Mouse (Mus musculus) G1E (cell line): ENCODE results near the gene Fcgr1. TPM values are rescaled to one million over a fixed set of nuclear protein-coding genes. Genes with fewer than 3 reads are reported as not detected.
A peak's percentile ranks its signal among the peaks of the same experiment; 100 is the strongest.

Experiments
- ATAC-seq: 2 replicates; pipeline ENCODE4 v1.8.0; 2016; ENCODE audit warnings: mild to moderate bottlenecking; ENCODE audit not compliant: insufficient number of reproducible peaks, poor library complexity, low FRiP score, severe bottlenecking; ENCODE audit errors: extremely low read depth
- DNase-seq: peaks from one replicate; pipeline ENCODE4 v3.0.0; 2012; ENCODE audit warnings: low spot score
- H3K27me3 ChIP-seq: 2 replicates; pipeline ENCODE4 v1.6.1; 2012; ENCODE audit warnings: mild to moderate bottlenecking, low read length, inconsistent platforms; ENCODE audit not compliant: insufficient read depth
- H3K36me3 ChIP-seq: replicated peaks from 2 replicates; pipeline ENCODE3; 2012; ENCODE audit warnings: mild to moderate bottlenecking, inconsistent platforms
- H3K4me1 ChIP-seq: 2 replicates; pipeline ENCODE4 v1.6.1; 2012; ENCODE audit warnings: low read depth, low read length, inconsistent platforms, mixed read lengths; ENCODE audit not compliant: insufficient read depth
- H3K4me3 ChIP-seq: 2 replicates; pipeline ENCODE4 v1.5.1; 2012; ENCODE audit warnings: low read depth, mild to moderate bottlenecking, inconsistent platforms, low read length, moderate library complexity, mixed read lengths
- H3K9me3 ChIP-seq: replicated peaks from 2 replicates; pipeline ENCODE4 v1.6.1; 2012; ENCODE audit warnings: inconsistent platforms
- CTCF ChIP-seq: IDR thresholded peaks from 2 replicates; pipeline ENCODE4 v1.5.1; 2012; ENCODE audit warnings: low read depth, low read length, inconsistent platforms, mixed read lengths
- GATA1 ChIP-seq: IDR thresholded peaks from 2 replicates; pipeline ENCODE4 v1.6.1; 2012; ENCODE audit warnings: borderline replicate concordance, low read length, inconsistent platforms, mixed read lengths
- GATA2 ChIP-seq: IDR thresholded peaks from 2 replicates; pipeline ENCODE4 v1.6.1; 2012; ENCODE audit warnings: low read depth, low read length, inconsistent platforms, borderline replicate concordance
- POLR2AphosphoS5 ChIP-seq: IDR thresholded peaks from 2 replicates; pipeline ENCODE4 v1.6.1; 2012; ENCODE audit warnings: low read depth, low read length, inconsistent platforms; ENCODE audit not compliant: insufficient replicate concordance
- TAL1 ChIP-seq: conservative IDR thresholded peaks from 2 replicates; pipeline ENCODE4 v1.6.1; 2012; ENCODE audit warnings: low read depth, low read length, inconsistent platforms, mixed read lengths
- polyA plus RNA-seq: library from polyadenylated mRNA; stranded (reverse); fragments of >175 nt; gene quantifications from 2 replicates; pipeline ENCODE4 v1.2.3, GENCODE M21; 2012
- total RNA-seq, 2 experiments: library from RNA; stranded (forward) in 1 of 2; stranded (reverse) in 1 of 2; fragments of 200-1000 nt in 1 of 2; fragments of >200 nt in 1 of 2; fragmentation: Nextera tagmentation in 1 of 2; gene quantifications; 2 replicates each; pipeline ENCODE4 v1.2.3; 2014 to 2017

Gene Fcgr1
- total and polyA plus RNA-seq, 3 experiments: 0.16 to 0.53 TPM; not detected in 1

DNA sequence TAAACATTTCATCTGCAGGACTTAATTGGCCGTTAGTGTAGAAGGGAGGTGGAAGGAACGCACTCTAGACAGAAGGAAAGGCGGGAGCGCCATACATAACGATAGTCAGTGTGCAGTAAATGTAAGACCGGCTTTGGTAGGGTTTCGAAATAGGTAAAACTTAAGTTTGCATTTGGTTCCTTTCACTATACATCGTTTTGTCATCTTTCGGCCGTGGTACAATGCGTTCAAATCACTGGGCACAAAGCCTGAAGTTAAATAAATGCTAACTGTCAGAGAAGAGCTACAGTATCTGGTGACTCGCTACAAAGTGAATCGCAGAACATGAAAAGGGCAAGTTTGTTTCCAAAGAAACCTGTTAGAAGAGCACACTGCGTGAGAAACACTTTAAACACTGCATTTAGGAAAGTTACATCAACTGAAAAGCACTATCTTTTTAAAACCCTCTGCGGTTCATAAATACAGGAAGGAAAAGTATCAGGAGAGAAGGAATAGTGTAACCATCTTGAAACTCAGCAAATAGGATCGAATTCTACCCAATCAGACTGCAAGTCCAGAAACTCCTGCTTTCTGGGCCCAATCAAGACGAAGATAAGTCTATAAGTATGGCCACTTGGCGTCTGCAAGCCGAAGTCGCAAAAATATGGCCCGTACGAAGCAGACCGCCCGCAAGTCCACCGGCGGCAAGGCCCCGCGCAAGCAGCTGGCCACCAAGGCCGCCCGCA is 25.6 kb downstream of the Fcgr1 start, which contains the start of gene Hist2h3b:
Hist2h3b (plus strand) TSS at position 604 of the 725 bp plus-strand sequence.
- Histone ChIP-seq H3K4me1 (peaks cover 33% of the 10 kb centered on the region), H3K9me3 (no peaks in the 10 kb centered on the region), H3K4me3 (peak within 1 kb of the TSS; percentile 72), H3K36me3 (no peaks in the 10 kb centered on the region), H3K27me3 (no peaks in the 10 kb centered on the region)
- peak; percentile 41 for ATAC-seq
- DNase-seq: peak; percentile 58
- TF ChIP-seq GATA2: no peak
- TF ChIP-seq CTCF: no peak
- no peak; the same call in 1 of the 2 replicates for TF ChIP-seq POLR2AphosphoS5
- TF ChIP-seq GATA1: no peak
- no peak for TF ChIP-seq TAL1

GRCm38 (mm10) chr3:96267541-96267940 is 26.2 kb downstream of the Fcgr1 start:
- H3K9me3 ChIP-seq: no peaks in the 10 kb centered on the region
- H3K4me1 ChIP-seq: peaks cover 39% of the 10 kb centered on the region
- no peak overlapping the region for H3K4me3 ChIP-seq
- TF ChIP-seq TAL1 (no peak), POLR2AphosphoS5 (no peak), CTCF (no peak)
- DNase-seq: no peak
- H3K27me3 ChIP-seq: no peaks in the 10 kb centered on the region
- no peaks in the 10 kb centered on the region for H3K36me3 ChIP-seq
- no peak for ATAC-seq

DNA sequence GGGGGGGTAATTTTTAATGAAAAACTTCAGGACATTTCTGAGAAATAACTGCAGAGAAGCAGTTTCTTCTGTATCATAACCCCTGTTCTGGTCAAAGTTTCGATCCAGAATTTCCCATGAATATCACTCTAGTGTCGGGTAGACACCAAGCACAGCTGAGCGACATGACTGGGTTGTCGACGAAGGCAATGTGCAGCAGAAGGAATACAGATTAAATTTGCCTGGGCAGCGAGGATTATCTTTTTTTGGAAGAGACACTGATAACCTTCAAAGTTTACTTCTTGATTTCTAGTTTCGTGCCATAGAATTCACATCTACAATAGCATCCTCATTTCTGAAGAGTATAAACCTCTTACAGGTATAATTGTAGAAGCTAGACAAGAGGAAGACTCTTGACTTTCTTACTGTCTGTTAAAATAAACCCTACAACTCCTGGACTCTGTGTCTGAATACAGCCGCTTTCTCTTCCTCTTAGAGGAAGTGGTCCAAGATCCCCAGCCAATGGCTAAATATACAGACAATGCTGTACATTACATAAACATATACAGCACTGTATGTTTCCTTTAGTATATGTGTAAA is 27.5 kb downstream of the Fcgr1 start:
- no peak for ATAC-seq
- Histone ChIP-seq H3K4me1 (peaks cover 51% of the 10 kb centered on the region), H3K27me3 (no peaks in the 10 kb centered on the region), H3K4me3 (no peak overlapping the region), H3K9me3 (no peaks in the 10 kb centered on the region), H3K36me3 (no peaks in the 10 kb centered on the region)
- no peak for DNase-seq
- no peak for TF ChIP-seq GATA2
- no peak for TF ChIP-seq GATA1
- no peak for TF ChIP-seq TAL1
- no peak for TF ChIP-seq CTCF
- TF ChIP-seq POLR2AphosphoS5: no peak

DNA sequence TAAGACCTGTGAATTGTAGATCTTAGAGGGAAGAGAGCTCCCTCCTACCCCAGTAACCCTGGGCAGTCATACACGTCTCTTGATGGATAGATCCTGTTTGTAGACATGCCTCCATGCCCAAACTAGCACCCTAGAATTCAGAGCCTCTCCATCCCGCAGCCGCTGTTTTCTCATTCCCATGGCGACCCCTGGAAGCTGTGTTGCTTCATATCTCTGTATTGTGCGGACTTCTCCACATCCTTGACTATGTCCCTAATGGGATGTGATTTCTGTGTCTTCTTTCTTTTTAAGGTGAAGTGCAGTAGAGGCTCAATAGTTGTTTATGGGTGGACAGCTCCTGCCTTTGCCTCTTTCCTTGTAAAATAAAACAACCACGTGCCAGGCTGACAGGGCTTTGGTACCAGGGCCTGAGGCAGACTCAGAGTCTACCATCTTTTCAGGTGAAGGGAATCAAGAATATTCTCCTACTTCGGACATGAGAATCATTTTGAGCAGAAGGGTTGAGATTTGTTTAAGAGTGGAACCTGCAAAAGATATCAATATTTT is 29.3 kb downstream of the Fcgr1 start:
- no peak for ATAC-seq

DNA sequence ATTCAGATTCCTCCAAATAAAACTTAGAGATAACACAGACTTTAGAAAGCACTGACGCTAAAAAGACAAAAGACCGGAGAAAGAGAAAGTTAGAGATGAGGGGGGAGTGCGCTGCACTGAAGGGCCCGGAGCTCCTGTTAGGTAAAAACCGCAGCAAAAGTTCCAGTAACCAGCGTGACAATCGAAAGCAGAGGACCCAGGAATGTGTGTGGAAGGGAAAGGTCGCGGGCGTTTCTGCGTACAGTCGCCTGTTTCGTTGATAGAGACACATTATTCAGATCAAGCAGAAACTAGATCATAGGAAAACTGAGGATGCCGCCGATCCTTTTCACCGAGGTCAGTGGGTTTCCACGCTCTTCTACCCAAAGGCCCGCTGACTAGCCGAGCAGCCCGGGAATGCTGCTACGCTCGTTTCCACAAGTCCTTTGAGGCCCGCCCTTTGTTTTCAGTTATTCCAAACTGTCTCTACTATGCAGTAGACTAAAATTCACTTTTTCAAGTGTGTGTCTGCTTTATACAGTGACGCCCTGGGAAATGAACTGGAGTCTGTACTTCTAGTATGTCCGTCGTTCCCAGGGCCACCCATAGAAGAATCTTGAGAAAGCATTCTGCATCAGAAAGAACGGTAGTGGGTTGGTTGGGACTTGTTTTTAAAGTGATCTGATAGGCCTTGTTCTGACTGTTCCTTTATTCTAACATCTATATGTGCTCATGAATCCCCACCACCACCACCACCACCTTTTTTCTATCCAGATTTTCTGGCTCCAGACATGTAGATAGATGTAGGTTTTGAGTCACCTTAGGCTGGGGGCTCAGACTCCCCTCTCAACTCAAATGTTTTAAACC is 30.0 kb downstream of the Fcgr1 start:
- Histone ChIP-seq H3K9me3 (no peaks in the 10 kb centered on the region), H3K36me3 (no peaks in the 10 kb centered on the region), H3K27me3 (no peaks in the 10 kb centered on the region), H3K4me1 (peaks cover 62% of the 10 kb centered on the region), H3K4me3 (peak overlapping the region; percentile 75)
- DNase-seq (no peak), ATAC-seq (no peak)
- TF ChIP-seq TAL1: no peak

More for the DNA sequence above, 29.3 kb downstream of the Fcgr1 start:
- H3K36me3 ChIP-seq: no peaks in the 10 kb centered on the region
- no peaks in the 10 kb centered on the region for H3K27me3 ChIP-seq
- no peak for TF ChIP-seq POLR2AphosphoS5
- TF ChIP-seq TAL1: no peak
- no peak for TF ChIP-seq CTCF
- no peak for TF ChIP-seq GATA2
- no peak for TF ChIP-seq GATA1
- peaks cover 58% of the 10 kb centered on the region for H3K4me1 ChIP-seq
- DNase-seq: no peak
- H3K4me3 ChIP-seq: peak overlapping the region; percentile 75; the same call in 1 of the 2 replicates
- no peaks in the 10 kb centered on the region for H3K9me3 ChIP-seq

GRCm38 (mm10) chr3:96262979-96263550 is 30.7 kb downstream of the Fcgr1 start, which contains the start of gene Hist2h4:
TSS of gene Hist2h4 (minus strand) at chr3:96263311.
- no peak for TF ChIP-seq CTCF
- no peak for TF ChIP-seq GATA1
- peak; percentile 48; the same call in 1 of the 2 replicates for TF ChIP-seq TAL1
- TF ChIP-seq GATA2: no peak
- TF ChIP-seq POLR2AphosphoS5: peak; percentile 95
- Histone ChIP-seq H3K4me1 (peaks cover 62% of the 10 kb centered on the region), H3K27me3 (no peaks in the 10 kb centered on the region), H3K36me3 (no peaks in the 10 kb centered on the region), H3K9me3 (no peaks in the 10 kb centered on the region), H3K4me3 (peak within 1 kb of the TSS; percentile 75)
- DNase-seq (peak; percentile 59), ATAC-seq (peak; percentile 67)
